Mouse (Mus musculus) MEL (cell line): Measurements from ENCODE around the gene Clptm1. TPM values are rescaled to one million over a fixed set of nuclear protein-coding genes. Genes with fewer than 3 reads are reported as not detected.

Experiments used
- DNase-seq: peaks from one replicate; pipeline ENCODE4 v3.0.0; 2011; ENCODE audit warnings: low read depth, low spot score
- H3K27ac ChIP-seq: 2 replicates; pipeline ENCODE4 v1.5.1; 2012; ENCODE audit warnings: low read depth, mild to moderate bottlenecking, control low read depth, low read length, moderate library complexity; ENCODE audit not compliant: control insufficient read depth
- H3K27me3 ChIP-seq, 2 experiments: fragments of 150-350 bp in 1 of 2; sonication (generic) in 1 of 2; 2 replicates each; pipeline ENCODE4 v1.6.1; 2012; ENCODE audit warnings: low read length in 2 of 2, mild to moderate bottlenecking in 2 of 2, improper control_type of control experiment in 1 of 2, moderate library complexity in 1 of 2; ENCODE audit not compliant: insufficient read depth in 2 of 2, control insufficient read depth in 1 of 2
- H3K36me3 ChIP-seq, 2 experiments: 2 replicates each; pipeline ENCODE4 v1.6.1; 2012 to 2014; ENCODE audit warnings: low read length in 2 of 2, improper control_type of control experiment in 1 of 2, inconsistent platforms in 1 of 2, mild to moderate bottlenecking in 1 of 2; ENCODE audit not compliant: insufficient read depth in 2 of 2, control insufficient read depth in 1 of 2
- H3K4me1 ChIP-seq, 2 experiments: fragments of 150-350 bp in 1 of 2; sonication (generic) in 1 of 2; 2 replicates each; pipeline ENCODE4 v1.6.1; 2012; ENCODE audit warnings: low read length in 2 of 2, improper control_type of control experiment in 1 of 2, mild to moderate bottlenecking in 1 of 2; ENCODE audit not compliant: insufficient read depth in 2 of 2, control insufficient read depth in 1 of 2
- H3K4me3 ChIP-seq, 2 experiments: fragments of 150-350 bp in 1 of 2; sonication (generic) in 1 of 2; 2 replicates each; pipeline ENCODE4 v1.5.1; 2012; ENCODE audit warnings: low read depth in 2 of 2, low read length in 2 of 2, mild to moderate bottlenecking in 2 of 2, moderate library complexity in 2 of 2, control low read depth in 1 of 2, improper control_type of control experiment in 1 of 2; ENCODE audit not compliant: control insufficient read depth in 1 of 2, insufficient read depth in 1 of 2
- H3K79me2 ChIP-seq: 2 replicates; pipeline ENCODE4 v1.6.1; 2012; ENCODE audit warnings: mild to moderate bottlenecking, low read length, moderate library complexity; ENCODE audit not compliant: control insufficient read depth, poor library complexity, insufficient read depth
- H3K9ac ChIP-seq: 2 replicates; pipeline ENCODE4 v1.6.1; 2012; ENCODE audit warnings: low read depth, mild to moderate bottlenecking, control low read depth, low read length, moderate library complexity; ENCODE audit not compliant: control insufficient read depth, poor library complexity, severe bottlenecking
- H3K9me3 ChIP-seq: fragments of 150-350 bp; sonication (generic); replicated peaks from 2 replicates; pipeline ENCODE4 v1.6.1; 2012; ENCODE audit warnings: mild to moderate bottlenecking, low read length, improper control_type of control experiment, moderate library complexity; ENCODE audit not compliant: insufficient read depth
- CTCF ChIP-seq, 3 experiments: IDR thresholded peaks in 2 of 3; conservative IDR thresholded peaks in 1 of 3; 2 replicates each; pipeline ENCODE4 v1.5.1; 2011 to 2012; ENCODE audit warnings: low read length in 3 of 3, low read depth in 2 of 3, mild to moderate bottlenecking in 2 of 3, improper control_type of control experiment in 1 of 3, inconsistent platforms in 1 of 3, mixed read lengths in 1 of 3, moderate library complexity in 1 of 3; ENCODE audit not compliant: control insufficient read depth in 1 of 3, insufficient read depth in 1 of 3, poor library complexity in 1 of 3, severe bottlenecking in 1 of 3
- ELF1 ChIP-seq: IDR thresholded peaks from 2 replicates; pipeline ENCODE4 v1.6.1; 2014; ENCODE audit warnings: low read depth, mild to moderate bottlenecking, inconsistent platforms, low read length, improper control_type of control experiment, moderate library complexity
- HCFC1 ChIP-seq: IDR thresholded peaks from 2 replicates; pipeline ENCODE4 v1.6.1; 2012; ENCODE audit warnings: low read depth, mild to moderate bottlenecking, inconsistent platforms, low read length, improper control_type of control experiment, moderate library complexity
- JUND ChIP-seq: IDR thresholded peaks from 2 replicates; pipeline ENCODE4 v1.6.1; 2011; ENCODE audit warnings: low read depth, mild to moderate bottlenecking, improper control_type of control experiment, low read length
- MAFK ChIP-seq: IDR thresholded peaks from 2 replicates; pipeline ENCODE4 v1.6.1; 2011; ENCODE audit warnings: low read depth, mild to moderate bottlenecking, low read length, improper control_type of control experiment, borderline replicate concordance
- MAX ChIP-seq: IDR thresholded peaks from 2 replicates; pipeline ENCODE4 v1.6.1; 2011; ENCODE audit warnings: low read length, improper control_type of control experiment
- MXI1 ChIP-seq: IDR thresholded peaks from 2 replicates; pipeline ENCODE4 v1.6.1; 2011; ENCODE audit warnings: mild to moderate bottlenecking, low read depth, low read length, improper control_type of control experiment
- MYB ChIP-seq: IDR thresholded peaks from 2 replicates; pipeline ENCODE4 v1.6.1; 2011; ENCODE audit warnings: mild to moderate bottlenecking, low read depth, low read length, improper control_type of control experiment
- POLR2A ChIP-seq, 2 experiments: IDR thresholded peaks; 2 replicates each; pipeline ENCODE4 v1.6.1; 2011 to 2012; ENCODE audit warnings: low read length in 2 of 2, mild to moderate bottlenecking in 2 of 2, control low read depth in 1 of 2, improper control_type of control experiment in 1 of 2, low read depth in 1 of 2, moderate library complexity in 1 of 2; ENCODE audit not compliant: control insufficient read depth in 1 of 2, insufficient read depth in 1 of 2, poor library complexity in 1 of 2
- POLR2AphosphoS5 ChIP-seq: IDR thresholded peaks from 2 replicates; pipeline ENCODE4 v1.6.1; 2012; ENCODE audit warnings: low read depth, borderline replicate concordance, mild to moderate bottlenecking, inconsistent platforms, low read length, moderate library complexity, mixed read lengths
- RAD21 ChIP-seq: IDR thresholded peaks from 2 replicates; pipeline ENCODE4 v1.6.1; 2011; ENCODE audit warnings: mild to moderate bottlenecking, low read depth, low read length, improper control_type of control experiment
- SMC3 ChIP-seq: IDR thresholded peaks from 2 replicates; pipeline ENCODE4 v1.6.1; 2011; ENCODE audit warnings: low read depth, low read length, improper control_type of control experiment
- TAL1 ChIP-seq: IDR thresholded peaks from 2 replicates; pipeline ENCODE4 v1.6.1; 2012; ENCODE audit warnings: mild to moderate bottlenecking, inconsistent platforms, low read length, moderate library complexity, mixed read lengths
- UBTF ChIP-seq: IDR thresholded peaks from 2 replicates; pipeline ENCODE4 v1.6.1; 2012; ENCODE audit warnings: low read depth, mild to moderate bottlenecking, inconsistent platforms, low read length, improper control_type of control experiment, moderate library complexity, borderline replicate concordance; ENCODE audit not compliant: insufficient read depth
- USF2 ChIP-seq, 2 experiments: IDR thresholded peaks; 2 replicates each; pipeline ENCODE4 v1.6.1; 2011 to 2012; ENCODE audit warnings: improper control_type of control experiment in 2 of 2, low read length in 2 of 2, borderline replicate concordance in 1 of 2, inconsistent platforms in 1 of 2, low read depth in 1 of 2, mild to moderate bottlenecking in 1 of 2; ENCODE audit not compliant: insufficient read depth in 1 of 2
- ZC3H11A ChIP-seq: IDR thresholded peaks from 2 replicates; pipeline ENCODE4 v1.6.1; 2012; ENCODE audit warnings: low read depth, mild to moderate bottlenecking, inconsistent platforms, low read length, improper control_type of control experiment
- ZNF384 ChIP-seq: IDR thresholded peaks from 2 replicates; pipeline ENCODE4 v1.6.1; 2012; ENCODE audit warnings: low read depth, mild to moderate bottlenecking, inconsistent platforms, low read length, improper control_type of control experiment
- polyA plus RNA-seq, 2 experiments: library from polyadenylated mRNA; stranded (reverse) in 1 of 2; unstranded in 1 of 2; fragments of >175 nt in 1 of 2; fragments of >200 nt in 1 of 2; gene quantifications; 2 replicates each; pipeline versions ENCODE4 v1.2.1 to v1.2.4; 2012; ENCODE audit warnings: low replicate concordance in 2 of 2, low read depth in 1 of 2; ENCODE audit not compliant: insufficient read length in 2 of 2, insufficient read depth in 1 of 2, missing spikeins in 1 of 2
- total RNA-seq: library from RNA; depleted of rRNA; stranded (reverse); fragments of 300-350 nt; gene quantifications from 2 replicates; pipeline ENCODE4 v1.2.3, GENCODE M21; 2012

Clptm1 gene
- total and polyA plus RNA-seq, 3 experiments: 58.5 to 102 (median 62.4) TPM

- Histone ChIP-seq H3K9me3 (no peaks in the 10 kb centered on the region), H3K27me3 (no peaks in the 10 kb centered on the region), H3K4me3 (no peak overlapping the region), H3K36me3 (peaks cover 8 to 22% of the 10 kb centered on the region in 2 experiments), H3K79me2 (no peaks in the 10 kb centered on the region), H3K4me1 (peaks cover 0 to 29% of the 10 kb centered on the region in 2 experiments; a peak in 3 of 4 replicates), H3K9ac (no peak overlapping the region), H3K27ac (no peak overlapping the region)
- TF ChIP-seq JUND (no peak), POLR2AphosphoS5 (no peak), MYB (no peak), ZC3H11A (no peak), MAX (no peak), RAD21 (no peak), USF2 (IDR thresholded peaks at IDR 0.05; ENCODE audit: borderline replicate concordance in 1 of 2, insufficient read depth in 1 of 2, low read depth in 1 of 2, low read length in 2 of 2) (no peak), MXI1 (no peak), POLR2A (IDR thresholded peaks at IDR 0.05; ENCODE audit: control insufficient read depth in 1 of 2, insufficient read depth in 1 of 2, low read depth in 1 of 2, low read length in 2 of 2, poor library complexity in 1 of 2) (no peak), UBTF (no peak), TAL1 (no peak)
- DNase-seq: no peak
These were observed 38.2 kb upstream of the Clptm1 start for GRCm38 (mm10) chr7:19702859-19703555.

GRCm38 (mm10) chr7:19701069-19701761 is 36.4 kb upstream of the Clptm1 start:
- H3K27ac ChIP-seq: no peak overlapping the region

More at GRCm38 (mm10) chr7:19701069-19701761, 36.4 kb upstream of the Clptm1 start:
- Histone ChIP-seq H3K4me3 (no peak overlapping the region), H3K79me2 (no peaks in the 10 kb centered on the region), H3K4me1 (peaks cover 0 to 31% of the 10 kb centered on the region in 2 experiments; a peak in 3 of 4 replicates), H3K36me3 (peaks cover 3 to 24% of the 10 kb centered on the region in 2 experiments; a peak in 3 of 4 replicates), H3K27me3 (no peaks in the 10 kb centered on the region), H3K9ac (peak overlapping the region; percentile 8; the same call in 1 of the 2 replicates), H3K9me3 (no peaks in the 10 kb centered on the region)
- TF ChIP-seq CTCF (IDR thresholded peaks at IDR 0.05 in 2 of 3, conservative IDR thresholded peaks at IDR 0.05 in 1 of 3; ENCODE audit: control insufficient read depth in 1 of 3, insufficient read depth in 1 of 3, low read depth in 2 of 3, low read length in 3 of 3, poor library complexity in 1 of 3, severe bottlenecking in 1 of 3) (peak; percentile 35 to 80 (median 62); a peak in 5 of 6 replicates), ELF1 (no peak), MAFK (no peak), ZC3H11A (peak; percentile 40), SMC3 (peak; percentile 55), RAD21 (peak; percentile 34), HCFC1 (no peak), ZNF384 (peak; percentile 43; the same call in 1 of the 2 replicates), POLR2A (IDR thresholded peaks at IDR 0.05; ENCODE audit: control insufficient read depth in 1 of 2, insufficient read depth in 1 of 2, low read depth in 1 of 2, low read length in 2 of 2, poor library complexity in 1 of 2) (no peak)
- peak; percentile 62 for DNase-seq
